Mouse (Mus musculus) cerebellum, adult 11-12 months (tissue): ENCODE results near the gene Shpk.

Experiments
- DNase-seq: peaks from one replicate; pipeline ENCODE4 v3.0.0; 2022

Gene Shpk

GRCm38 (mm10) chr11:73201021-73201420 lies 1.8 kb downstream of the Shpk start:
- no peak for DNase-seq

DNA sequence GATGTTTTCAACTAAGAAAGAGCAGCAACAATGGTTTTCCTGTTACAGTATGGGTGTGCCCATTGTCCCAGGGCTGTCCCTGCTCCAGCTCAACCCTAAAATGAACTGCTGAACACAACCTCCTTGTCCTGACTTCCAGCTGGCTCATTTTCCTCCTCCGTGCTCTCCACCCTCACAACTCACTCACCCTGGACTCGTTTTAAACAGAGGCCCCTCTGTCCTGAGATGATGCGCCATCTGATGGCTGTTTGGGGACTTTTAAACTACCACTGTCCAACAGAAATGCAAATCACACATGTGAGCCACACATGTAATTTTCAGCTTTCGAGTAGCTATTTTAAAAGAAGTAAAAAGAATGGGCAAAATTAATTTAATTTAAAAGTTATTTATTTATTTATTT lies 2.3 kb downstream of the Shpk start:
- no peak for DNase-seq

- no peak for DNase-seq
Measured at GRCm38 (mm10) chr11:73203895-73204294, 4.6 kb downstream of the Shpk start.

DNA sequence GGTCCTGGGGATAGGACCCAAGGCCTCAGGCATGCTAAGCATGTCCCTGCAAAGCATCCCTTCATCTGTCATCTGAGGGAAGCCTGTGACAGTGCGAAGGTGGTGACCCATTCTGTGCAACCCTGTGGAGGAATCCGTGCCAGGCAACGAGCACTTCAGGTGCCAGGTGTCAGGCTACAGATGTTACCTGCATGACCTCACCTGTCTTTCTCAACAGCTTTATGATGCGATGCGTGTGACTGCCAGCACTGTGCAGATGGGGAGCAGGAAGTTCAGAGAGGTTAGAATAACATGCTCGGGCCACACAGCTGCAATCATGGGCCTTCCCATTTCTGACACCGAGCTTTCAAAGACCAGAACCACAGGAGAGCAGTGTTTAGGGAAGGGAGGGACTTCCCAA lies 5.9 kb downstream of the Shpk start:
- no peak for DNase-seq

DNA sequence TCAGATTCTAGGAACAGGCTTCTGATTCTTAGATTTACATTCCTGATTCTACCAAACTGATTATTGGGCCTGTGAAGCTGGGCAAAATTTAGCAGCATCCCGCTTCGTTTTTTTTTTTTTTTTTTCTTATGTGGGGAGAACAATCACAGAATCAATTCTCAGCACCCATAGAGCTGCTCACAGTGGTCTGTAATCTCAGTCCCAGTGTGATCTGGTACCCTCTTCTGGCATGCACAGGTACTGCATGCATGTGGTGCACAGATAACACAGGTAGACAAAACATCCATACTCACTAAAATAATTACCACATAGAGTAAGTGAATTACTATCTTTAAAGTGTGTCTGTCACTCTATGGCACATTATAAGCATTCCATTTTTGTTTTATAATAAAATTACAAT lies 8.4 kb downstream of the Shpk start:
- DNase-seq: no peak

GRCm38 (mm10) chr11:73213956-73214355 lies 14.7 kb downstream of the Shpk start:
- DNase-seq: no peak

GRCm38 (mm10) chr11:73219671-73220070 lies 20.4 kb downstream of the Shpk start:
- DNase-seq: no peak

- no peak for DNase-seq
Measured at GRCm38 (mm10) chr11:73220651-73221050, 21.4 kb downstream of the Shpk start.

DNA sequence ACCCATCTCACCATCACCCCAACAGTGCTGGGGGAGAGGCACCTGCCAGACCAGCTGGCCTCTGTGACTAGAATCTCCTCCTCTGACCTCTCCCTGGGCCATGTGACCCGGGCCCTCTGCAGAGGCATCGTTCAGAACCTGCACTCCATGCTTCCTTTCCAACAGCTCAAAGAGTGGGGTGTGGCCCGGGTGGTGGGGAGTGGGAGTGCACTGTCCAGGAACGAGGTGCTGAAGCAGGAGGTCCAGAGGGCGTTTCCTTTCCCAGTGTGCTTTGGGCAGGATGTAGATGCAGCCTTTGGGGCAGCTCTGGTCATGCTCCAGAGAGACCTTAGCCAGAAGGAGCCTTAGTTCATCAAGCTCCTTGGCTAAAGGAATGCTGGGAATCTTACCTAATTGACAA lies 23.6 kb downstream of the Shpk start:
- DNase-seq: no peak

GRCm38 (mm10) chr11:73223966-73224365 lies 24.7 kb downstream of the Shpk start:
- no peak for DNase-seq

GRCm38 (mm10) chr11:73225856-73226255 lies 26.6 kb downstream of the Shpk start:
- no peak for DNase-seq

DNA sequence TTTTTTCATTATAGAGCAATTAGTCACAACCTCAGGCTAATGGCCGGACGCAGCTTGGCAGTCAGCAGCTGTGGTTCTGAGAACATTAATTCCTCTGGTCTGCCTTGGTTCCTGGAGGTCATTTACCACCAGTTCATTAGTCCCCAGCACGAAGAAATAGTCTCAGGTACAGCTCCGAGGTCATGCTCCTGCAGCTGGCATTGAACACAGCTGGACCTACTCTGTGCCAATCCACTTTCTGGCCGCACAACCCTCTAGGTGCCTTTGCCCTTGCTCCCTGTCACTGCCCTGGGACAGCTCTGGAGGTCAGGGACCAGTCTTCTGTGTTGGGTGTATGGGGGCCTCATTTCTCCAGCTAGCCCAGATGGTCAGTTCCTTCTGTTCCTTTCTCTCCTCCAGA lies 29.6 kb downstream of the Shpk start:
- DNase-seq: no peak

GRCm38 (mm10) chr11:73230081-73230480 lies 30.8 kb downstream of the Shpk start:
- DNase-seq: no peak

GRCm38 (mm10) chr11:73232513-73232912 lies 33.3 kb downstream of the Shpk start:
- DNase-seq: no peak

- DNase-seq: no peak
Measured at GRCm38 (mm10) chr11:73233992-73234391, 34.7 kb downstream of the Shpk start, which contains the start of gene Trpv1. TSS of gene Trpv1 (plus strand) at chr11:73234292.

- DNase-seq: no peak
Measured at GRCm38 (mm10) chr11:73235990-73236701, 36.9 kb downstream of the Shpk start.

DNA sequence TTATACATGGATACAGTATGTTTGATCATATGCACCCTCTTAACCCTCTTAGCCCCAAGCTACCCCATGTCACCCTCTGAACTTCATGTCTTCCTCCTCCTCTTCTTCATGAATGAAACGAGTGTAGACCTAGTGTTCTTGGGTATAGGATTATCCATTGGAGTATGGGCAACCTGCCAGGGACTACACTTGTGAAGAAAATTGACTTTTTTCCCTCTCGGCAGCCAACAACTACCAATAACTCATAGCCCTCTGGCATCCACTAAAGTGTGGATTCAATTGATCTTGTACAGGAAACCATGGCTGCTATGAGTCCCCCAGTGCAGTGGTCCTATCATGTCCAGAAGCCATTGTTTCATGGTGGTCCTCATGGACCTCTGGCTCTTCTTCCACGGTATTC lies 37.5 kb downstream of the Shpk start:
- DNase-seq: no peak

DNA sequence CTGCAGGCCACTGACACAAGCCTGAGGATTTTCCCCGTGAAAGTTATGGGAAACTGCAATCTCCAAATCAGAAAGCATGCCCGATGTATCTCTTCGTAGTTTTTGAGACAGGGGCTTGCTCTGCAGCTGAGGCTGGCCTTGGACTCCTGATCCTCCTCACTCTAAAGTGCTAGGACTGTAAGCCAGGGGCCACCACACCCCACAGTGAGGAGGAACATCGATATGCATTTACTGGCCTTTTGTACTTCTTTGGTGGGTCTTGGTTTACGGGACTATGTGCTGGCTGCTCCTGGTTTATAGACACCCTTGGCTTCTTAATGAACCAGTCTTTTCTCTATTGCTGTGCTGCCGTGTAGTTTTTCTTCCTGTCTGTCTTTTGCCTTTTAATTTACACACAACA lies 42.9 kb downstream of the Shpk start:
- DNase-seq: no peak

DNA sequence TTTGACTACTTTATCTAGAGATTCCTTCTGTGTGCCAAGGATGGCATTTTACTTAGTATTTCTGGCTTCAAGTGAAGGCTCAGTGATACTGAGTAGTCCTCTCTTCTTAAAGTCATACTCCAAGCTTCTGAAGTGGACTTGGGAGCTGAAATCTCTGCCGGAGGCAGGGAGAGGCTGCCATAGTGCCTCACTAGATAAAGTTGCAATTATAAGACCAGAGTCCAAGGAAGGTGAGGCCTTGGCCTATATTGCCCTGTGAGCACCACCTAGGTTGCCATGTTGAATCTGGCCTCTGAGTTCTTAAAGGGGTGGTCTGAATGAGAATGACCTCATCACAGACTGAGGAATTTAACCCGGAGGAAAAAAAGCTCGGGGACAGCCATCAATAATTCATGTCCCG lies 43.5 kb downstream of the Shpk start:
- DNase-seq: no peak

DNA sequence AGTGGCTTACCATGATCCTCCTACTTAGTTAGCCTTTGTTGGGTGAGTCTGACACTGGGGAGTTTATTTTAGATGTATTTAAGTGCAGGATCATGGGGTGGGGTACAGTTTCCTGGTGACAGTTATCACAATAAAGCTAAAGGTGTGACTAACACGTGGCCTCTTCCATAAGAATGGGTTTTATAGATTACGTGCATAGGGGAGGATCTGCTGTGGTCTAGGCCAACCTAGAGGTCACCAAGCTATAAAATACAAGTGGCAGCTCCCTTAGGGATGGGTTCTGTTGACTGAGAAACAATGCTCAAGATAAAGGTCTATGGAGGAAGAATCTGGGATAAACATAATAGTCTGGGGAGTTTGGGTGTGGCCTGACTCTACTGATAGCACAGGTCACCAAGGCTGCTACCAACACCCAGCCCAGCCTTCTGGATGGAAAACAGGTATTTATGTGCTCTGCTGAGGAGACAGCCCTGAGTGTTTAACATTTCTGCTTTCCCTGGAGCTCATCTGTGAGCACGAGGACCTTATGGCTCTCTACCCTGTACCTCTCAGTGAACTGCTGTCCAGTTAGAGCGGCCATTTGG lies 58.2 kb downstream of the Shpk start:
- DNase-seq: no peak

- no peak for DNase-seq
Measured at GRCm38 (mm10) chr11:73258664-73259063, 59.4 kb downstream of the Shpk start.

DNA sequence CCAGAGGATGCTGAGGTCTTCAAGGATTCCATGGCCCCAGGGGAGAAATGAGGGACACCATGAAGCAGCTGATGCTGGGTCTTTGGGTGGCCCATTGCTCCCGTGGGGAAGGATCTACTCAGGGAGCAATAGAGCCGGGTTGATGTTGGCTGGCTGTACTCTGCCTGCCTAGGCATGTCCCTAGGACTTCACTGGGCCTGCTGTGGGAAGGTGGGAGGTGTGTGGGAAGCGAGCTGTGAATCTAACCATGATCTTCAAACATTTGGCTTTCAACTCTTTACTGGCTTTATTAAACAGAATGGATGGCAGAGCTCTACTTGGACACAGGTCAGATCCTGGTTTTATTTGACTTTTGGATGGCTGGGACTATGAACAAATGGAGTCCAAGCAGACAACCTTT lies 61.2 kb downstream of the Shpk start:
- no peak for DNase-seq

- no peak for DNase-seq
Measured at GRCm38 (mm10) chr11:73261385-73261784, 62.1 kb downstream of the Shpk start.

DNA sequence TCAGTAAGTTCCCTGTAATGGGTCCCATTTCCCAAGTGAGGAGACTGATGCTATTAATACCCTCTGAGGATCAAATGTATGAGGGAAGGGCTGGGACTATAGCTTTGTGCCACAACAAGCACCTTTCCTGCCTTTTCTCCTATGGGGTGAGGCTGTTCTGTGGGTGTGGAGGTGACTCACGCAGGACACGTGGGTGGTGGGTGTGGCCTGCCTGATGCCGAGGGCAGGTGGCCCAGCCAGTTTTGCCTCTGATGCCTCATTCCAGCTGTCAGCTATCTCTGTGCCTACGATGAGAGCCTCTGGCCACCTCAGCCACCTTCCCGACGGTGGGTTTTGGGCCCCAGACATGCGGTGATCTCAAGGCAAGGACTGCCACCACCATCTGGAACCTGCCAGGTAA lies 68.0 kb downstream of the Shpk start, which contains the start of gene Trpv3:
Gene Trpv3 (plus strand): TSS at position 122 of the 400 bp plus-strand sequence.
- DNase-seq: no peak
